In the genomic region with DNA sequence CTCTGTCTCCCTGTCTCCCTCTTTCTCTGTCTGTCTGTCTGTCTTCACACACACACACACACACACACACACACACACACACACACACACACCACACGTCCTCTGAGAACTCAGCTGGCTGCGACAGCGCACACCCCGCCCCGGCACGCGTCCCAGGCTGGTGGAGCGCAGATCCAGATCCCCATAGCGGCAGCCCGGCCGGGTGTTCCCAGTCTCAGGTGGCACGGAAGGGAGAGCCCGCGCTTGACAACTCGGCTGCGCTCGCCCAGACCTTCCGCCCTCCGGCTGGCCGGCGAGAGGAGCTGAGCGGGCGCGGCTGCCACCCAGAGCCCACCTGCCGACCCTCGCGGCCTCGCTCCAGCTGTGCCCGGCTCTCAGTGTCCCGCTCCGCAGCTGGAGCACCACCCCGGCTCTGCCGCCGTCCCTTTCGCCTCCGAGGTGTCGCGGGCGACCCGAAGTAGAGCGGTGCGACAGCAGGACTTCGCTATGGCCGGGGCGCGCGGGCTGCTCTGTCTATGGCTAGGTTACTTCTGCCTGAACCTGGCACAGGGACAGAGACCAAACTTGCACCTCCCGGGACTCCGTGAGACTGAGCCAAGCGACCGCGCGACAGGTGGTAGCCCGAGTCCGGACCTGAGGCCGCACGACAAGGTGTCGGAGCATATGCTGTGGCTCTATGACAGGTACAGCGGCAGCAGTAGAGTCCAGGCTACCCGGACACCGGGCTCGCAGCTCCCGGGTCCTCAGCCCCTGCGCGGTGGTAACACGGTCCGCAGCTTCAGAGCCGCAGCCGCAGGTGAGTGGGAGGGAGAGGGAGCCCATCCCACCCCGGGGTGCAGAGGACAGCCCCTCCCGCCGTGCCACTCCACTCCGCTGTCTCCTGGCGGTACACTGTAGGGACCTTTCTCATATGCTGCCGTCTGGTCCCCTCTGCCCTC, we compare ENCODE assay signal across 9 mouse cellular contexts. TPM values are rescaled to one million over a fixed set of nuclear protein-coding genes. Genes with fewer than 3 reads are reported as not detected.
DNase-seq lines count a peak whose midpoint lies in the region; ATAC-seq and TF ChIP-seq lines count a peak whose summit lies in the region.
"Had no signal": no experiment of that assay in that cellular context is flagged by ENCODE, and none has a peak within 500 bp of the region (broad histone marks: within the 10 kb centered on the region; RNA-seq: fewer than 3 reads in every experiment).

No protein-coding gene starts in this region.

- H3K4me1 ChIP-seq in heart, adult 2 months (ENCODE audit: control insufficient read depth, insufficient read depth, low read length), result no peaks in the 10 kb centered on the region
- H3K4me1 ChIP-seq in kidney, embryonic 16.5 days (ENCODE audit: insufficient read depth, low read length), result peaks cover 11% of the 10 kb centered on the region
- peaks cover 2% of the 10 kb centered on the region; the same call in 1 of the 2 replicates for H3K4me1 ChIP-seq in lung, embryonic 16.5 days (replicated peaks; ENCODE audit: control insufficient read depth, insufficient read depth, low read length)
- H3K4me1 ChIP-seq in stomach, embryonic 14.5 days (ENCODE audit: control insufficient read depth, insufficient read depth, low read length), result no peaks in the 10 kb centered on the region

- intact Hi-C loops in heart, adult 2 months (cut with DNase I), result no loop called here
- intact Hi-C loops in heart, postnatal 25 days (cut with DNase I), result no loop called here

- peaks cover 9% of the 10 kb centered on the region for H3K27me3 ChIP-seq in heart, adult 2 months (ENCODE audit: control insufficient read depth, insufficient read depth, low read length)
- peaks cover 36% of the 10 kb centered on the region for H3K27me3 ChIP-seq in kidney, embryonic 16.5 days (ENCODE audit: insufficient read depth, low read length)
- peaks cover 21% of the 10 kb centered on the region for H3K27me3 ChIP-seq in lung, embryonic 16.5 days (ENCODE audit: control insufficient read depth, insufficient read depth, low read depth, low read length)
- H3K27me3 ChIP-seq in stomach, embryonic 14.5 days (ENCODE audit: control insufficient read depth, insufficient read depth, low read length), result peaks cover 13% of the 10 kb centered on the region

- TF ChIP-seq CTCF in heart, adult 2 months (IDR thresholded peaks at IDR 0.05), result no peak

- peak; percentile 94 for ATAC-seq in kidney, embryonic 16.5 days (ENCODE audit: low FRiP score, low TSS enrichment)
- ATAC-seq in lung, embryonic 16.5 days (ENCODE audit: low read depth), result peak; percentile 86
- peak; percentile 73 for ATAC-seq in stomach, embryonic 14.5 days (ENCODE audit: insufficient number of reproducible peaks, insufficient read depth, low FRiP score, low read depth)
- no peak for ATAC-seq in megakaryocyte progenitor cell, adult 5-6 weeks (replicated peaks; ENCODE audit: poor library complexity)

- peak overlapping the region; percentile 24 for H3K4me3 ChIP-seq in heart, adult 2 months
- H3K4me3 ChIP-seq in kidney, embryonic 16.5 days (ENCODE audit: low read length), result peak overlapping the region; percentile 67
- peak overlapping the region; percentile 70 for H3K4me3 ChIP-seq in lung, embryonic 16.5 days (ENCODE audit: low read length)
- H3K4me3 ChIP-seq in stomach, embryonic 14.5 days (ENCODE audit: low read depth, low read length), result peak overlapping the region; percentile 54

- TF ChIP-seq EP300 in heart, adult 2 months (IDR thresholded peaks at IDR 0.05; ENCODE audit: insufficient read depth, low read depth, low read length), result no peak

- no peaks in the 10 kb centered on the region for H3K79me2 ChIP-seq in heart, adult 2 months (replicated peaks; ENCODE audit: control insufficient read depth, insufficient read depth, low read length)

- H3K36me3 ChIP-seq in heart, adult 2 months (ENCODE audit: control insufficient read depth, insufficient read depth, low read length), result no peaks in the 10 kb centered on the region
- H3K36me3 ChIP-seq in kidney, embryonic 16.5 days (ENCODE audit: insufficient read depth, low read length), result no peaks in the 10 kb centered on the region
- H3K36me3 ChIP-seq in lung, embryonic 16.5 days (ENCODE audit: control insufficient read depth, insufficient read depth, low read length), result no peaks in the 10 kb centered on the region
- H3K36me3 ChIP-seq in stomach, embryonic 14.5 days (ENCODE audit: control insufficient read depth, insufficient read depth, low read length), result no peaks in the 10 kb centered on the region

- H3K9ac ChIP-seq in heart, adult 2 months (ENCODE audit: low read depth, low read length), result peak overlapping the region; percentile 35
- H3K9ac ChIP-seq in kidney, embryonic 16.5 days (replicated peaks; ENCODE audit: low read length), result peak overlapping the region; percentile 80
- peak overlapping the region; percentile 73 for H3K9ac ChIP-seq in lung, embryonic 16.5 days (ENCODE audit: low read length)
- 0 out of 2 replicates have a peak overlapping the region, but pooled peaks have one; percentile 11 for H3K9ac ChIP-seq in stomach, embryonic 14.5 days (replicated peaks; ENCODE audit: low read depth, low read length)

- peak; percentile 17 to 21 for DNase-seq in heart, adult 2 months
- no peak for DNase-seq in heart, postnatal 25 days (ENCODE audit: low spot score)
- DNase-seq in adrenal gland, postnatal 14 days, result peak; percentile 56
- peak; percentile 23 to 50 for DNase-seq in gastrocnemius, postnatal 4 days (ENCODE audit: low spot score in 2 of 2)

- 2% methylated on average over 75 of the region's 75 CpGs for WGBS in heart, adult 2 months
- under 1% methylated on average over 69 of the region's 75 CpGs for WGBS in kidney, embryonic 16.5 days
- WGBS in lung, embryonic 16.5 days, result under 1% methylated on average over 72 of the region's 75 CpGs
- under 1% methylated on average over 73 of the region's 75 CpGs for WGBS in stomach, embryonic 14.5 days

- H3K4me2 ChIP-seq in kidney, embryonic 16.5 days (replicated peaks; ENCODE audit: low read depth, low read length), result peak overlapping the region; percentile 92
- H3K4me2 ChIP-seq in lung, embryonic 16.5 days (ENCODE audit: low read depth, low read length), result peak overlapping the region; percentile 94
- H3K4me2 ChIP-seq in stomach, embryonic 14.5 days (replicated peaks; ENCODE audit: low read depth, low read length), result peak overlapping the region; percentile 99

- no peak overlapping the region for H3K27ac ChIP-seq in heart, adult 2 months
- peak overlapping the region; percentile 37 for H3K27ac ChIP-seq in kidney, embryonic 16.5 days (ENCODE audit: low read length)
- H3K27ac ChIP-seq in lung, embryonic 16.5 days (ENCODE audit: low read length), result peak overlapping the region; percentile 16
- no peak overlapping the region for H3K27ac ChIP-seq in stomach, embryonic 14.5 days (ENCODE audit: low read length)

- TF ChIP-seq POLR2A in heart, adult 2 months (IDR thresholded peaks at IDR 0.05; ENCODE audit: insufficient read depth, low read depth, low read length), result no peak

- no peaks in the 10 kb centered on the region for H3K9me3 ChIP-seq in kidney, embryonic 16.5 days (ENCODE audit: low read length)
- no peaks in the 10 kb centered on the region for H3K9me3 ChIP-seq in lung, embryonic 16.5 days (ENCODE audit: control insufficient read depth, low read length)
- H3K9me3 ChIP-seq in stomach, embryonic 14.5 days (ENCODE audit: control insufficient read depth, low read depth, low read length), result no peaks in the 10 kb centered on the region

RNA-seq across cellular contexts. Expression of gene Bmp3, which starts 0.7 kb away (rescaled TPM):
- total RNA-seq in heart, adult 2 months (2021), result under 1 TPM; 0.43 to 0.57 TPM
- polyA plus RNA-seq in heart, adult 2 months (2012; rRNA removed), result 0.88 and 0.90 TPM in 2 replicates
- under 1 TPM; 0.14 to 0.16 TPM for total RNA-seq in heart, postnatal 25 days (2021)
- total RNA-seq in adrenal gland, postnatal 14 days (2021), result 1.4 and 1.6 TPM in 2 replicates
- 1 to 10 TPM; 7.3 to 7.9 TPM for total RNA-seq in gastrocnemius, postnatal 4 days (2021)
- polyA plus RNA-seq in kidney, embryonic 16.5 days (2015; fragmentation: Nextera tagmentation; extraction: Ambion mirVana), result 10.2 and 11.7 TPM in 2 replicates
- polyA plus RNA-seq in lung, embryonic 16.5 days (2015; fragmentation: Nextera tagmentation; extraction: Ambion mirVana), result 5.5 and 7.3 TPM in 2 replicates
- polyA plus RNA-seq in stomach, embryonic 14.5 days (2014; fragmentation: Nextera tagmentation; extraction: Ambion mirVana), result 4.1 and 5.3 TPM in 2 replicates
- total RNA-seq in megakaryocyte progenitor cell, adult 5-6 weeks (2015), result not detected in 2 replicates
- total RNA-seq in megakaryocyte progenitor cell, adult 5-6 weeks (2017), result not detected in 2 replicates
- total RNA-seq: MEL had no signal

Comparison
In these comparisons a context has a peak if more than half of its experiments do, and no peak if none do; other contexts are left out.
1. H3K27ac ChIP-seq: peak in kidney, embryonic 16.5 days (single experiment) and lung, embryonic 16.5 days (single experiment); none in heart, adult 2 months (single experiment) and stomach, embryonic 14.5 days (single experiment).
2. H3K9ac ChIP-seq: peak in every context shown above with its lines; median percentile 80 in kidney, embryonic 16.5 days; 73 in lung, embryonic 16.5 days; 35 in heart, adult 2 months; 11 in stomach, embryonic 14.5 days.
3. Peak in every context shown above with its lines, with median percentiles within 50 percentile points of each other: H3K4me3 ChIP-seq and H3K4me2 ChIP-seq.